Mouse (Mus musculus) skeletal muscle tissue, postnatal 0 days (tissue): ENCODE measurements around the gene Cetn2. TPM values are rescaled to one million over a fixed set of nuclear protein-coding genes. Genes with fewer than 3 reads are reported as not detected.

Experiments
- polyA plus RNA-seq: library from polyadenylated mRNA; unstranded; fragments of >200 nt; fragmentation: Nextera tagmentation; extraction: Ambion mirVana; gene quantifications from 2 replicates; pipeline ENCODE4 v1.2.1, GENCODE M21; 2015

Gene Cetn2
- 34.5 and 37.6 TPM in 2 replicates for polyA plus RNA-seq

DNA sequence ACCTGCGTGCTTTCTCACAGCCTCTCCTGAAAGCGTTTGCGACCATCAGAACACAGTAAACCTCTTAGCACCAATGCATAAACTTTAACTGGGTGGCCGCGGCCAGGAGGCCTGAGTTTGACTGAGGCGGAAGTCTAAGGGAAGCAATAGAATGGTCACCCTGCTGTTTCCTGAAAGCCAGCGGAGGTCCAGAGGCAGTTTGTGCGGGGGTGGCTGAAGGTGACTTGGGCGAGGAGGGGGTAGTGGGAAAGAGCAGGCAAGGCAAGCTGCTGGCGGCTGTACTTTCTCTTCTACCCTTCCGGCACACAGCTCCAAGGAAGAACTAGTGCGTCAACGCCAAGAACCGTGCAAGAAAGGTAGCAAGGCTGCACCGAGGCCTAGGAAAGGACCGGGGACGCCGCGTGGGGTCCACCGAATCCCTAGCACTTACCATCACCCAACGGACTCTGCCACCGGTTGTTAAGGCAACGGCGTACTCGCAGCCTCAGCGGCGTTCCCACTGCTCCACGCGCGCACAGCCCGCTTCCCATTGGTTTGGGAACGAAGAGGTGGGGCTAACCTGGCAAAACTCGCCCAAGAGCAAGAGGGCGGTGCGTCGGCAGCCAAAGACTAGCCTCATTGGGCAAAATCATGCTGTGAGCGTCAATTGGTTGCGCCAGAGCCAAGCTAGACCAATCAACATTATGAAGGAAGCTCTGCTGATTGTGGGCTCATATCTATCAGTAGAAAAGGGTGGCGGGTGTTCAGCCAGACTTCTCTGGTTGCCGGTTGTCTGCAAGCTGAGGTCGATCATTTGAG, at the start of gene Cetn2, which contains the start of gene Nsdhl:
Gene Cetn2, minus strand, starts transcription at position 528 of the 798 bp plus-strand sequence.
Gene Nsdhl, plus strand, starts transcription at position 674 of the 798 bp plus-strand sequence.

Other genes with a start within 250 kb of the Cetn2 start
- gene Gabrq, start 93.2 kb downstream of the Cetn2 start, polyA plus RNA-seq: 0.10 TPM in 2 replicates
- 6.0 and 8.8 TPM in 2 replicates for gene Nsdhl, start 146 bp upstream of the Cetn2 start, polyA plus RNA-seq
- 2.3 and 6.4 TPM in 2 replicates for gene Zfp185, start 68.9 kb upstream of the Cetn2 start, polyA plus RNA-seq
- not detected in 2 replicates for gene Pnma5, start 118.7 kb upstream of the Cetn2 start, polyA plus RNA-seq
- gene Pnma3, start 146.4 kb upstream of the Cetn2 start, polyA plus RNA-seq: not detected in 2 replicates
- gene Xlr4a, start 164.1 kb upstream of the Cetn2 start, polyA plus RNA-seq: 0.77 and 1.3 TPM in 2 replicates
- 0.82 TPM in 1 of 2 replicates, not detected in the other for gene Xlr3a, start 178.7 kb upstream of the Cetn2 start, polyA plus RNA-seq
- gene Gm14685, start 198.6 kb upstream of the Cetn2 start, polyA plus RNA-seq: 0.16 TPM in 1 of 2 replicates, not detected in the other
- not detected in 2 replicates for gene Xlr5b, start 230.4 kb upstream of the Cetn2 start, polyA plus RNA-seq
- gene DXBay18, start 231.0 kb upstream of the Cetn2 start, polyA plus RNA-seq: not detected in 2 replicates